Mouse (Mus musculus) kidney, adult 10 weeks (tissue): ENCODE results near the gene Cdkl1. TPM values are rescaled to one million over a fixed set of nuclear protein-coding genes. Genes with fewer than 3 reads are reported as not detected.

ENCODE experiments used
- polyA plus RNA-seq: library from polyadenylated mRNA; stranded (reverse); fragments of 350-450 nt; fragmentation: Illumina TruSeq; extraction: RNeasy Lipid Tissue Mini Kit (QIAGEN cat#74804); gene quantifications from one replicate; pipeline ENCODE4 v1.2.3, GENCODE M21; 2014; ENCODE audit warnings: low read depth, low replicate concordance

The Cdkl1 gene
- 216 TPM for polyA plus RNA-seq

GRCm38 (mm10) chr12:69790530-69791505, at the start of gene Cdkl1:
Gene Cdkl1 (minus strand): TSS chr12:69791267.

DNA sequence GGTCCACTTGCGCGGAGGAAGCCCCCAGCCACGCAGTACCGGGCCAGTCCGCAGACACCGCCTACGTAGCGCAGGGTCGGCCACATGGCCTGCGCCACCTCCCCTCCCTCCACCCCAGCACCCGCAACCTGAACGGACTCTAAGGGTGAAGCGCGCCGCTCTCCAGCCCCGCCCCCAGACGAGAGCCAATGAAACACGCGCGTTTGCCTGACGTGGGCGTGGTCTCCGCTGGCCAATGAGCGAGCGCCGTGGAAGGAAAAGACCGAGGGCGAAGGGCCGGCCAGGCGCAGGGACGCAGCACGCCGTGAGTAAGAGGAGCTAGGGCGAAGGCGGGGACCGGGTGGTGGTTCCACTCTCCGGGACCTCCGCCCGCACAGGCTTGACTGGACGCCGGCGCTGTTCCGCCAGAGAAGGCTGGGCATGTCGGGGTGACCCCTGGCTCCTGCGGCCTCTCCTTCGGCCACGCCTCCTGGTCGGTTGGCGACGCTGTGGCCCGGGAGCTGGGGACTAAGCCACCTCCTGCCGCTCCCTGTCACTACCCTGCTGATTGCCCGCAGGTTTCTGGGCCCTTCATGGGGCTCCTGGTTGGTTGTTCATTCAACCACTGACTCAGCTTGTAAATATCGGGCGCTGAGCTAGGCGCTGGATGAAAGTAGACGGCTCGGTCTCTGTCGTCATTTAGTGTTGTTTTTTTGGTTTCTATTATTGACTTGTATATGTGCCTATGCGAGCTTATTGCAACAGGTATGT, 66.2 kb downstream of the Cdkl1 start, which contains the start of the genes L2hgdh and Atp5s:
L2hgdh (minus strand) TSS at position 163 of the 750 bp plus-strand sequence.
Atp5s (plus strand) TSS at position 240 of the 750 bp plus-strand sequence.

Other genes starting within 250 kb of the Cdkl1 start
- 15.2 TPM for gene Vcpkmt, start 208.2 kb downstream of the Cdkl1 start, polyA plus RNA-seq
- 80.9 TPM for gene Sos2, start 109.4 kb downstream of the Cdkl1 start, polyA plus RNA-seq
- gene L2hgdh, start 66.4 kb downstream of the Cdkl1 start, polyA plus RNA-seq, result 106 TPM
- 45.6 TPM for gene Atp5s, start 66.3 kb downstream of the Cdkl1 start, polyA plus RNA-seq
- 3.5 TPM for gene Atl1, start 101.3 kb upstream of the Cdkl1 start, polyA plus RNA-seq
- 39.7 TPM for gene Map4k5, start 101.9 kb upstream of the Cdkl1 start, polyA plus RNA-seq
- 83.1 TPM for gene Sav1, start 195.7 kb upstream of the Cdkl1 start, polyA plus RNA-seq